Mouse (Mus musculus) neutrophil, adult 5-6 weeks (primary cell): ENCODE measurements around the gene Ocrl. TPM values are rescaled to one million over a fixed set of nuclear protein-coding genes. Genes with fewer than 3 reads are reported as not detected.

Experiments used
- ATAC-seq: fragments of 151-379, 151-347 bp; 2 replicates; pipeline ENCODE4 v1.8.0; 2017; ENCODE audit warnings: mild to moderate bottlenecking, moderate TSS enrichment; ENCODE audit not compliant: insufficient number of reproducible peaks, poor library complexity, low FRiP score, severe bottlenecking; ENCODE audit errors: extremely low read depth
- total RNA-seq: library from RNA; stranded (forward); fragments of 200-1000 nt; gene quantifications from 2 replicates; pipeline ENCODE4 v1.2.3, GENCODE M21; 2017

Ocrl gene
- total RNA-seq, result 3.6 and 3.8 TPM in 2 replicates

- ATAC-seq, result peak; percentile 55; the same call in 1 of the 2 replicates
Observed at GRCm38 (mm10) chrX:47912306-47912792, at the start of gene Ocrl. TSS of gene Ocrl (plus strand) at chrX:47912387.

DNA sequence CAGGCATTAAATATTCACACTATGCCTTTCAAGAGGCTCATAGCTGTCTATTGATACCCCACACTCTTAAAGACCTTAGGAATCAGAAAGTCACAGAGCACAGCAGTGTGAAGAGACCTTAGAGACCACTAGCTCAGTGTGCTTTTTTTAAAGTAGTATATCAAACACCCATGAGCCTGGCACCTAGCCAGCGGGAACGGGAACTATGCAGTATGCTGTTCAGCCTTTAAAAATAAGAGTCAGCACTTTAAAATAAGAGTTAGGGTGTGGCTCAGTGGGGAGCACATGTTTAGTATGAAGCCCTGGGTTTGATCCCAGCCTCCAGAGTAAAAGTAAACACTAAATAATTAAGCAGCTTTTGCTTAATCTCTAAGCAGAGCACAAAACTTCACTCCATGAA, 32.1 kb upstream of the Ocrl start:
- ATAC-seq, result no peak

- no peak for ATAC-seq
Observed at GRCm38 (mm10) chrX:47882813-47883212, 29.4 kb upstream of the Ocrl start.

DNA sequence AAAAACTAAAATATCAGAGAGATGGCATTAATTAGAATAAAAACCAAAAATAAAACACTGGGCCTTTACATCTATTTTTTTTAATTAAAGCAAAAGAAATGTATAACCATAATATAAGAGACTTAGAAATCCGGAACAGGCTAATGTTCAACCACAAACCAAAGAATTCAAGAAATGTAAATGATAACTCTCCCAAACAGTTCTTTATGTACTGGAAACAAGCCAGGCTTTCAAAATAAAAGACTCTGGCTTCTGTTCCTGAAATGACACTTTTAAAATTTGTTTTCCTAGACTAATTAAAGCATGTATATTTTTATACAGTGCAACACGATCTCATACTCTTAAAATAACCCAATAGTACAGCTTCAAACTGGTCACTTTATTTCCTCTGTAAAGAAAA, 24.8 kb upstream of the Ocrl start:
- ATAC-seq, result no peak

GRCm38 (mm10) chrX:47891243-47891906, 20.8 kb upstream of the Ocrl start:
- no peak for ATAC-seq

- ATAC-seq, result no peak
Observed at GRCm38 (mm10) chrX:47891907-47892430, 20.2 kb upstream of the Ocrl start.

GRCm38 (mm10) chrX:47892431-47893024, 19.7 kb upstream of the Ocrl start, which contains the start of gene Smarca1:
TSS of gene Smarca1 (minus strand) at chrX:47892974.
- ATAC-seq, result no peak

DNA sequence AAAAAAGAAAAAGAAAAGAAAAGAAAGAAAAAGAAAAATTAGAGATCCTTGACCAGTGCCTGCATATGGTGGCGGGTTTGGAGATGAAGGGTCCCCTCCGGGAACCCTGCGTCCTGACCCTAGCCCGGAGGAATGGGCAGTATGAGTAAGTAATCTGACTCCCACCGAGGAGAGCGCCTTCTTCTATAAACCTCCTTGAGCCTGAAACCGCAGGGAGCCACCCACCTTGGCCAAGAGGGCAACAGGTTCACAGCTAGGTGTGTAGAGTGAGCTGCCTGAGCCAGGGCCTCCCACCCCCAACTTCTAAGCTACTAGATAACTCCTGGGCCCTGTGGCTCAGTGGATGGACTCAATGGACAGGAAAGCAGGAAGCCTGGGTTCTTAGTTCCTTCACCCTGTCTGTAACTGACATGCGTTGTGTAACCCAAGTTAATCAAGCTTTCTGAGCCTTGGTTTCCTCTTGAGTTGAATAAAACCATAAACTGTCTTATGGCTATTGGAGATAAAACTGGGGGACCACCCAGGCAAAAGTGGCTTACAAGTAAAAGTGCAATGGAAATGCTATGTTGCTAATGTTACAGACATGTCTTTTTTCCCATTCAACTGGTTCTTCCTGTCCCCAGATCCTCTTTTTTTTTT, 836 bp downstream of the Ocrl start:
- no peak for ATAC-seq

GRCm38 (mm10) chrX:47913543-47913938, 1.4 kb downstream of the Ocrl start:
- no peak for ATAC-seq

DNA sequence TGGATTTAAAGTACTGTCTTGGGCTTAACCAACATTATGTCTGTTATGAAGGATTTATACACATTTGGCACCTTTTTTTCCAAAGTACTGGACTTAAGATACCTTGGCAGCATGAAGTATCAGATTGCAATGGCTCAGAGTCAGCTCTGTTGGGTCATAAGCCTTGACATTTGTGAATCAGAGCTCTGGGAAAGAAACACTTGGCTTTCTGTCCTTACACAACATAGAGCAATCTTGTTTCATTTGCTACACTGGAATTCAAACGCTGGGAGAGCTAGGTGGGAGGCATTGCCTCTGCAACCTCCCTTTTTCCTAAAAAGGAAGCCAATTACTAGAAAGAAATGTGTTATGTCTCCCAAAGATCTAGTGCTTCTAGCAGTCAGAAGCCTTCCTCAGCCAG, 4.6 kb downstream of the Ocrl start:
- ATAC-seq, result no peak

DNA sequence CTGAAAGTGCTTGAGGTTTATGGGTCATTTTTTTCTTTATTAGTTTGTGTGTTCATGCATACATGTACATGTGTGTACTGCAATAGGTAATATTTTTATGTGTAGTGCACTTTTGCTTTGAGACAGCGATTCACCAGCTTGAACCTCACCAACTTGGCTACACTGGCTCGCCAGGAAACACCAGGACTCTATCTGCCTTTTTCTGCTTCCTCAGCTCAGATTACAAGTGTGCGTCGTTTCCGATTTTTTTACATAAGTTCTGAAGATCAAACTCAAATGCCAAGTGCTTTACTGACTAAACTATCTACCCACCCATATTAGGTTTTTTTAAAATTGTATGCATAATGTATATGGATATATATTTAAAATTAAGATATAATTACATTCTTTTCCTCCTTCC, 8.4 kb downstream of the Ocrl start:
- ATAC-seq, result no peak

- ATAC-seq, result no peak
Observed at GRCm38 (mm10) chrX:47927981-47928380, 15.8 kb downstream of the Ocrl start.

- no peak for ATAC-seq
Observed at GRCm38 (mm10) chrX:47930449-47930848, 18.3 kb downstream of the Ocrl start.

DNA sequence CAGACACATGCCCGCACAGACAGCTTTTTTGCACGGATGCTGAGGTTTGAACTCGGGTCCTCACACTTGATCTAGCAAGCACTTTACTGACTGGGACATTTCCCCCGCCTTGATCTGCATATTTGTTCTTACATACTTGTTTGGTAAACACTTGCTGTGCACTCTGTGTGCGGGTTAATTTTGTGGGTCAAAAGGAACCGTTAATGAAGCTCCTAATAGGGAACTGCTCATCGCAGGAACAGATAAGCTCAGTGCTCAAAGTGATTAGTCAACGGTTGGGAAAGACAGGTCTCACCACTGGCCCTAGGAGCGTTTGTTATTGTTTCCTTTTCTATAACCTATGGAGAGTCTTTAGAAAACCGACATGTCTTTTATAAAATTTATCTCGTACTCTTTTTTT, 22.2 kb downstream of the Ocrl start:
- ATAC-seq, result no peak

GRCm38 (mm10) chrX:47936885-47937284, 24.7 kb downstream of the Ocrl start:
- ATAC-seq, result no peak

DNA sequence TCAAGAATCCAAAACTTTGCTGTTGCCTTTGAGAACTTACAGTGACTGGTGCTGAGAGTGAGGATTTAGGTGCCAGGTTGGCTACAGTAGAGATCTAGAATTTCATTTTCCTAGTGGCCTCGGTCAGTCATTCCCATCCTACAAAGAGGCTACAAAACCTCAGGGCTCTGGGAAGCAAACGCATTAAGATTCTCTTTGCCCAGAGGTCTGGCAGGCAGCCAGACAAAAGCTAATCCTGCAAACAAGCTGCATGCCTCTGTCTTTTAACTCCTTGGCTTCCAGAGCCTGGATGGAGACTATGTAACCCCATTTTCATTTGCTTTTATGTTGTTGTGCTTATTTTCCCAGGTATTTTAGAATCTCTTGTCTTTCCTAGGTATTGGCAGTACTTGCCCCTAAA, 25.6 kb downstream of the Ocrl start:
- ATAC-seq, result no peak

GRCm38 (mm10) chrX:47949729-47950128, 37.5 kb downstream of the Ocrl start:
- ATAC-seq, result no peak

GRCm38 (mm10) chrX:47962579-47962978, 50.4 kb downstream of the Ocrl start:
- no peak for ATAC-seq

GRCm38 (mm10) chrX:47970371-47970770, 58.2 kb downstream of the Ocrl start:
- ATAC-seq, result no peak

GRCm38 (mm10) chrX:47970864-47971263, 58.7 kb downstream of the Ocrl start:
- ATAC-seq, result no peak
